Mouse (Mus musculus): ENCODE measurements around the gene Nptxr. TPM values are rescaled to one million over a fixed set of nuclear protein-coding genes. Genes with fewer than 3 reads are reported as not detected.

Nptxr gene
- polyA plus RNA-seq, 1 experiment from 2014 or later = 5.4 TPM

GRCm38 (mm10) chr15:79775662-79776061, 28.9 kb downstream of the Nptxr start:
- Histone ChIP-seq H3K9ac (0 out of 2 replicates have a peak overlapping the region, but pooled peaks have one; percentile 83), H3K9me3 (no peaks in the 10 kb centered on the region), H3K4me2 (no peak overlapping the region), H3K27ac (no peak overlapping the region), H3K36me3 (0 out of 2 replicates have a peak, but pooled peaks cover 3% of the 10 kb centered on the region), H3K4me3 (no peak overlapping the region), H3K4me1 (peaks cover 24% of the 10 kb centered on the region), H3K27me3 (no peaks in the 10 kb centered on the region)
- 69% methylated on average over 7 of the region's 7 CpGs for WGBS
- ATAC-seq (ENCODE audit: insufficient number of reproducible peaks, insufficient read depth, low FRiP score, low TSS enrichment, low read depth) = no peak

- WGBS = under 1% methylated on average over 50 of the region's 50 CpGs
- Histone ChIP-seq H3K4me1 (peaks cover 20% of the 10 kb centered on the region), H3K27ac (peak overlapping the region; percentile 76), H3K9me3 (no peaks in the 10 kb centered on the region), H3K36me3 (0 out of 2 replicates have a peak, but pooled peaks cover 5% of the 10 kb centered on the region), H3K4me3 (peak overlapping the region; percentile 89), H3K9ac (peak overlapping the region; percentile 83), H3K27me3 (no peaks in the 10 kb centered on the region), H3K4me2 (peak overlapping the region; percentile 81)
- peak; percentile 97 for ATAC-seq (ENCODE audit: insufficient number of reproducible peaks, insufficient read depth, low FRiP score, low TSS enrichment, low read depth)
These were observed 30.2 kb downstream of the Nptxr start for GRCm38 (mm10) chr15:79774117-79775027.

- WGBS = 85% methylated on average over 21 of the region's 21 CpGs
- H3K4me3 ChIP-seq = no peak overlapping the region
- 0 out of 2 replicates have a peak overlapping the region, but pooled peaks have one; percentile 21 for H3K9ac ChIP-seq
- H3K9me3 ChIP-seq = no peaks in the 10 kb centered on the region
- no peak for ATAC-seq (ENCODE audit: insufficient number of reproducible peaks, insufficient read depth, low FRiP score, low TSS enrichment, low read depth)
- no peaks in the 10 kb centered on the region for H3K27me3 ChIP-seq
- H3K4me2 ChIP-seq = no peak overlapping the region
- H3K4me1 ChIP-seq = peaks cover 20% of the 10 kb centered on the region
- peaks cover 6% of the 10 kb centered on the region; the same call in 1 of the 2 replicates for H3K36me3 ChIP-seq
- no peak overlapping the region for H3K27ac ChIP-seq
These were observed 33.8 kb downstream of the Nptxr start for GRCm38 (mm10) chr15:79770629-79771240.

DNA sequence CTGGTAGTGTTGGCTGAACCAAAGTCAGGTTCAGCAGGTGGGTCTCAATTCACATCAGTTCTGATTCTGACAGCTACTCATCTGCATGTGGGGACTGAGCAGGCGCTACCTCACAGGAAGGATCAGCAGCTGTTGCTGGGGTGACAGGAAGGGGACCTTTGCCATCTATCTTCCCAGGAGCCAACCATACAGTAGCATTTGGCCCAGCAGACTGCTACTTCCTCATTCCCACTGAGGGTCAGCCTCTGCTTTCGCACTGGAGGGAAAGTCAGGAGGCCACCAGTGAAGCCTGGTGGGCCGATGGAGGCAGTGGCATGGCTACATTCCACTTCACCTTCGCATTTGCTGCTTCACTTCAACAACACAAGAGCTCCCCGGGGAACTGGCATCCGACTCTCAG, 36.3 kb downstream of the Nptxr start:
- H3K4me2 ChIP-seq = no peak overlapping the region
- peaks cover 5% of the 10 kb centered on the region for H3K4me1 ChIP-seq
- ATAC-seq (ENCODE audit: insufficient number of reproducible peaks, insufficient read depth, low FRiP score, low TSS enrichment, low read depth) = no peak
- no peaks in the 10 kb centered on the region for H3K27me3 ChIP-seq
- no peak overlapping the region for H3K4me3 ChIP-seq
- 71% methylated on average over 6 of the region's 6 CpGs for WGBS
- no peak overlapping the region for H3K9ac ChIP-seq
- peaks cover 29% of the 10 kb centered on the region for H3K36me3 ChIP-seq
- H3K27ac ChIP-seq = no peak overlapping the region
- no peaks in the 10 kb centered on the region for H3K9me3 ChIP-seq

DNA sequence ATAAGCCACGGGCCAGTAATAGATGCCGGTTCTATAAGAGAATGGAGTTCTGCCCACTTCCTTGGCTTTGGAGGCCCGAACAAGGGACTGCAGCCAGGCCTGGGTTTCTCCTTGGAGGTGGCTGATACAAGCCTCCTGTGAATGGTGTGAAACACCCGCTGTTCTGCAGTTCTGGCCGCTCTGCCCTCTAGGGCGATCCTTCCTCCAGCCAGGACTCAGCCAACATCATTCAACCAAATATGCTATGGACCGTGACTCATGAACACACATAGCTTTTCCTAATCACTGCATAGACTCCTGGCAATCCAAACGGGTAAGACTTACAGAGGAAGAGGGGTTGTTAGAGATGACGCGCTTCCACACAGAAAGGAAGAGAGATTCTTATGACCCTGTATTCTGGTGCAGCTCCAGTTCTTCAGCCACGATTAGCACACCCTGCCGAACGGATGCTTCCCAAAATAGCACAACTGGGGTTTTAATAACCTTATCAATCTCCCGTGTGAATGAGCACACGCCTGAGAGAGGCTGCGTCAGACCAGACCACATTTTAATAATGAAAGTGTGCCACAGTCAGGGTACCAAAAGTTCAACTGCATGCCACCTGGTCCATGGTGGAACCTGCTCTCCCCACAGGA, 37.1 kb downstream of the Nptxr start:
- 87% methylated on average over 16 of the region's 16 CpGs for WGBS
- H3K27ac ChIP-seq = no peak overlapping the region
- H3K4me2 ChIP-seq = no peak overlapping the region
- no peak overlapping the region for H3K9ac ChIP-seq
- H3K36me3 ChIP-seq = peaks cover 38% of the 10 kb centered on the region
- H3K27me3 ChIP-seq = no peaks in the 10 kb centered on the region
- H3K4me3 ChIP-seq = no peak overlapping the region
- ATAC-seq (ENCODE audit: insufficient number of reproducible peaks, insufficient read depth, low FRiP score, low TSS enrichment, low read depth) = no peak
- H3K4me1 ChIP-seq = no peaks in the 10 kb centered on the region
- no peaks in the 10 kb centered on the region for H3K9me3 ChIP-seq

DNA sequence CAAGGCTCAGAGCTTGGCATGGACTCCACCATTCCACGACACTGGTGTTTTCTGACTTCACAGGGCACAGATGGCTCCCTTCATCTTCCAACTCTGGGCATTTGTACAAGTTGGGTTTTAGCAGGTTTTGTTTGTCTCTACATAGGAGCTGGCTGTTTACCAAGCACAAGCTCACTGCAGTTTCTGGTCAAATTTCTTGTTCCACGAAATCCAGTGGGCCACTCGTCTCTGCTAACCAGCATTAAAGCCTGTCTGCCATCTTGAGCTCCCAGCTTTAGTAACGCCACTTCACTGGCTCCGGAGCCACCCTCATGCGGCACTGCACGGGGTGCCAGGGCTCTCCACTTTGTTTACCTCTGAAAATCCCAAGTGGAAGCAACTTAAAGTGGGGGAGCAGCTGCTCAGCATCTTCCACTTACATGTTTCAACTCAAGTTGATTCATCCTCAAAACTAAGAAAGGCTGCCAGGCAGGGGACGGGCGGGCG, 37.9 kb downstream of the Nptxr start:
- no peak overlapping the region for H3K27ac ChIP-seq
- WGBS = 90% methylated on average over 10 of the region's 10 CpGs

DNA sequence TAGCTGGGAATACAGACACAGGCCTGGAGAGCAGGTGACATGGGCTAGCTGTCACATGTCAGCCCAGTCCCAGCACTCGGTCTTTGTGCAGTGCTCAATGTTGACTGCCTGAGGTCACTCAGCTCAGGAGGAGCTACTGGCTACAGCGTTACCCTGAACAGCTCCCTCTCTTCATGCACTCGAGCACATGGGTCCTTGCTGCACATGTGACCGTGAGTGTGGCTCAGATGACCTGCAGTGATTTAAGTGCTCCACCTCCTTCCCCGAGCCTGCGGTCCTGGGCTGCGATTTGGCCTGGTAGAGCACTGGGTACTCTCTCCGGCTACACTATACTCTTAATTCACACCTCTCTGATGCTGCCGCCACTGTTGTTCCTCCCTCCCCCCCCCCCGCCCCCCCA, 38.4 kb downstream of the Nptxr start:
- 63% methylated on average over 10 of the region's 10 CpGs for WGBS
- Histone ChIP-seq H3K4me2 (no peak overlapping the region), H3K27ac (no peak overlapping the region), H3K9me3 (no peaks in the 10 kb centered on the region), H3K27me3 (no peaks in the 10 kb centered on the region), H3K36me3 (peaks cover 49% of the 10 kb centered on the region), H3K4me3 (no peak overlapping the region), H3K4me1 (no peaks in the 10 kb centered on the region), H3K9ac (no peak overlapping the region)
- no peak for ATAC-seq (ENCODE audit: insufficient number of reproducible peaks, insufficient read depth, low FRiP score, low TSS enrichment, low read depth)

More for the DNA sequence above, 37.9 kb downstream of the Nptxr start:
- Histone ChIP-seq H3K27me3 (no peaks in the 10 kb centered on the region), H3K9ac (no peak overlapping the region), H3K4me2 (no peak overlapping the region), H3K36me3 (peaks cover 46% of the 10 kb centered on the region), H3K4me1 (no peaks in the 10 kb centered on the region), H3K4me3 (no peak overlapping the region), H3K9me3 (no peaks in the 10 kb centered on the region)
- ATAC-seq (ENCODE audit: insufficient number of reproducible peaks, insufficient read depth, low FRiP score, low TSS enrichment, low read depth) = no peak

DNA sequence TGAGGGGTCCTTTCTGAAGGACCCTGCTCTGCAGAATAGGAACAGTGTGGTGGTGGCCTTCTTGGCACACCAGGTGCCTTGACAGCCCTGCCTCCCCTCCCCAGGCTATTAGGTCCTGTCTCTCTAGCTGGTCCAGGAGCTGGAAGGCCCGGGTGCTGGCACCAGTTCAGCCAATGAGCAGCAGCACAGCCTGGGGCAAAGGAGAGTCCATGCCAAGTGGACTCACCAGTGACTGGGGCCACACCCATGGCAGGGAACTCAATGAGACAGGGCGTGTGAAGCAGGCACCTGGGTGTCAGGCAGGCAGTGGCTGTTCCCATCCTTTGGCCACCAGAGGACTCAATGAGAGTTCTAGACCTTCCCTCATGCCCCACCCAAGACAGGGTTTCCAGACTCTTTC, 39.2 kb downstream of the Nptxr start:
- Histone ChIP-seq H3K27me3 (no peaks in the 10 kb centered on the region), H3K4me1 (no peaks in the 10 kb centered on the region), H3K4me2 (no peak overlapping the region), H3K9me3 (no peaks in the 10 kb centered on the region), H3K27ac (no peak overlapping the region), H3K4me3 (no peak overlapping the region), H3K36me3 (peaks cover 50% of the 10 kb centered on the region), H3K9ac (no peak overlapping the region)
- ATAC-seq (ENCODE audit: insufficient number of reproducible peaks, insufficient read depth, low FRiP score, low TSS enrichment, low read depth) = no peak
- WGBS = 74% methylated on average over 2 of the region's 2 CpGs

DNA sequence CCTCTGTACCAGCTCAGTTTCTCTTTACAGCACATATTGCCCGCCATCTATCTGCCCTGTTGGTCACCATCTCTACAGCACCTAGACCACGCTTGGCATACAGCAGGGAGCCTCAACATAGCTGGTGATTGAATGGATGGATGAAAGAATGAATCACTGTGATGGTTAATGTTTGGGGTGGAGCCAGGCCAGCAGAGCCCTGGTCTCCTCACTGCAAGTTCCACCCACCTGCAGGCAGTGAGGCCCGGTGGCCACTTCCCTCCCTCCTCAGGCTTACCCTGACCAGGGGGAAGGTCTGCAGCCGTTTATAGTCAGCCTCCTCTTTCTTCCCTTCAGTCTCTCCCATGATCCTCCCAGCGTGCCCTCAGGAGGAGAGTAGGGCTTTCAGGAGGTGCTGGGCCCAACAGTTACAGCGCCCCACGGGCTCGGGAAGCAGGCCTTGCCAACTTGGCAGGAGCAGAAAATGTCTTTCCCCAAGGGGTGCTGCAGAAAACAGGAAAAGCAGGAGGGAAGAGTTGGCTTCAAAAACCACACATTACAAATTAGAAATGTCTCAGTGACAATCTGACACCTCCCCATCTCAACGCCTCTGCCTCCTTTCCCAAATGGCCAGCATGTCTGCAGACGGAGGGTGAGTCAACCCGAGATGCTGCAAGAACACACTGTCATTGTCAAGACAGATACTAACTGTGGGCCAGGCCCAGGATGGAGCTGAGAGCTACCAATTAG, 39.9 kb downstream of the Nptxr start:
- Histone ChIP-seq H3K4me3 (no peak overlapping the region), H3K36me3 (peaks cover 50% of the 10 kb centered on the region), H3K9me3 (no peaks in the 10 kb centered on the region), H3K4me2 (no peak overlapping the region), H3K4me1 (no peaks in the 10 kb centered on the region), H3K27me3 (no peaks in the 10 kb centered on the region), H3K27ac (no peak overlapping the region), H3K9ac (peak overlapping the region; percentile 36; the same call in 1 of the 2 replicates)
- ATAC-seq (ENCODE audit: insufficient number of reproducible peaks, insufficient read depth, low FRiP score, low TSS enrichment, low read depth) = no peak
- WGBS = 82% methylated on average over 11 of the region's 11 CpGs

GRCm38 (mm10) chr15:79763601-79764246, 40.8 kb downstream of the Nptxr start:
- H3K4me1 ChIP-seq = no peaks in the 10 kb centered on the region
- ATAC-seq (ENCODE audit: insufficient number of reproducible peaks, insufficient read depth, low FRiP score, low TSS enrichment, low read depth) = no peak; the same call in 1 of the 2 replicates
- H3K27me3 ChIP-seq = no peaks in the 10 kb centered on the region
- H3K36me3 ChIP-seq = peaks cover 50% of the 10 kb centered on the region
- 86% methylated on average over 7 of the region's 7 CpGs for WGBS
- no peaks in the 10 kb centered on the region for H3K9me3 ChIP-seq
- H3K27ac ChIP-seq = no peak overlapping the region
- H3K4me2 ChIP-seq = no peak overlapping the region
- no peak overlapping the region for H3K9ac ChIP-seq
- no peak overlapping the region for H3K4me3 ChIP-seq

Data from embryonic facial prominence, embryonic 13.5 days (tissue).